Mouse (Mus musculus): ENCODE results near the gene Klhl6. TPM values are rescaled to one million over a fixed set of nuclear protein-coding genes. Genes with fewer than 3 reads are reported as not detected.

The Klhl6 gene
- polyA plus RNA-seq, 1 experiment from 2014 or later: 11.1 TPM

- no peak overlapping the region for H3K27ac ChIP-seq (replicated peaks)
- no peaks in the 10 kb centered on the region for H3K27me3 ChIP-seq
- no peak overlapping the region for H3K4me2 ChIP-seq
- no peaks in the 10 kb centered on the region for H3K4me1 ChIP-seq (replicated peaks)
- ATAC-seq (ENCODE audit: insufficient read depth): no peak
- no peaks in the 10 kb centered on the region for H3K36me3 ChIP-seq (replicated peaks)
- H3K9me3 ChIP-seq (replicated peaks): no peaks in the 10 kb centered on the region
- H3K4me3 ChIP-seq (replicated peaks): no peak overlapping the region
- no peak overlapping the region for H3K9ac ChIP-seq
Observed at GRCm38 (mm10) chr16:19920823-19921222, 62.0 kb downstream of the Klhl6 start.

- no peaks in the 10 kb centered on the region for H3K9me3 ChIP-seq (replicated peaks)
- H3K4me3 ChIP-seq (replicated peaks): no peak overlapping the region
- H3K27ac ChIP-seq (replicated peaks): no peak overlapping the region
- no peaks in the 10 kb centered on the region for H3K4me1 ChIP-seq (replicated peaks)
- no peak overlapping the region for H3K9ac ChIP-seq
- no peak for ATAC-seq (ENCODE audit: insufficient read depth)
- no peaks in the 10 kb centered on the region for H3K36me3 ChIP-seq (replicated peaks)
- 70% methylated on average over 1 of the region's 1 CpGs for WGBS (ENCODE audit: insufficient replicate concordance)
- H3K4me2 ChIP-seq: no peak overlapping the region
- H3K27me3 ChIP-seq: no peaks in the 10 kb centered on the region
Observed at GRCm38 (mm10) chr16:19918286-19918685, 64.6 kb downstream of the Klhl6 start.

GRCm38 (mm10) chr16:19912582-19912981 lies 70.3 kb downstream of the Klhl6 start:
- Histone ChIP-seq H3K4me3 (replicated peaks) (no peak overlapping the region), H3K9ac (no peak overlapping the region), H3K27me3 (no peaks in the 10 kb centered on the region), H3K9me3 (replicated peaks) (no peaks in the 10 kb centered on the region), H3K4me2 (no peak overlapping the region), H3K27ac (replicated peaks) (no peak overlapping the region), H3K36me3 (replicated peaks) (no peaks in the 10 kb centered on the region), H3K4me1 (replicated peaks) (no peaks in the 10 kb centered on the region)
- 41% methylated on average over 2 of the region's 2 CpGs for WGBS (ENCODE audit: insufficient replicate concordance)
- ATAC-seq (ENCODE audit: insufficient read depth): no peak

- WGBS (ENCODE audit: insufficient replicate concordance): 39% methylated on average over 3 of the region's 3 CpGs
- no peak for ATAC-seq (ENCODE audit: insufficient read depth)
- H3K9me3 ChIP-seq (replicated peaks): no peaks in the 10 kb centered on the region
Observed at GRCm38 (mm10) chr16:19908291-19908690, 74.5 kb downstream of the Klhl6 start.

GRCm38 (mm10) chr16:19907103-19907502 lies 75.7 kb downstream of the Klhl6 start:
- no peaks in the 10 kb centered on the region for H3K36me3 ChIP-seq (replicated peaks)
- no peaks in the 10 kb centered on the region for H3K9me3 ChIP-seq (replicated peaks)
- WGBS (ENCODE audit: insufficient replicate concordance): 19% methylated on average over 2 of the region's 2 CpGs
- no peak overlapping the region for H3K9ac ChIP-seq
- H3K4me3 ChIP-seq (replicated peaks): no peak overlapping the region
- H3K4me2 ChIP-seq: no peak overlapping the region
- H3K27me3 ChIP-seq: no peaks in the 10 kb centered on the region
- no peak for ATAC-seq (ENCODE audit: insufficient read depth)
- H3K27ac ChIP-seq (replicated peaks): no peak overlapping the region
- H3K4me1 ChIP-seq (replicated peaks): no peaks in the 10 kb centered on the region; the same call in 1 of the 2 replicates

More at GRCm38 (mm10) chr16:19908291-19908690, 74.5 kb downstream of the Klhl6 start:
- H3K4me1 ChIP-seq (replicated peaks): no peaks in the 10 kb centered on the region; the same call in 1 of the 2 replicates
- H3K27ac ChIP-seq (replicated peaks): no peak overlapping the region
- no peak overlapping the region for H3K4me2 ChIP-seq
- no peaks in the 10 kb centered on the region for H3K27me3 ChIP-seq
- no peak overlapping the region for H3K9ac ChIP-seq
- H3K36me3 ChIP-seq (replicated peaks): no peaks in the 10 kb centered on the region
- H3K4me3 ChIP-seq (replicated peaks): no peak overlapping the region

GRCm38 (mm10) chr16:19904734-19905479 lies 77.9 kb downstream of the Klhl6 start:
- H3K4me1 ChIP-seq (replicated peaks): no peaks in the 10 kb centered on the region; the same call in 1 of the 2 replicates
- no peaks in the 10 kb centered on the region for H3K36me3 ChIP-seq (replicated peaks)
- WGBS (ENCODE audit: insufficient replicate concordance): 46% methylated on average over 2 of the region's 2 CpGs
- H3K9ac ChIP-seq: no peak overlapping the region
- ATAC-seq (ENCODE audit: insufficient read depth): 0 out of 2 replicates have a peak, but pooled peaks have one; percentile 47
- no peak overlapping the region for H3K4me3 ChIP-seq (replicated peaks)
- H3K27me3 ChIP-seq: no peaks in the 10 kb centered on the region
- no peak overlapping the region for H3K4me2 ChIP-seq
- H3K27ac ChIP-seq (replicated peaks): no peak overlapping the region
- no peaks in the 10 kb centered on the region for H3K9me3 ChIP-seq (replicated peaks)

- ATAC-seq (ENCODE audit: insufficient read depth): no peak
- H3K27me3 ChIP-seq: no peaks in the 10 kb centered on the region
- H3K4me1 ChIP-seq (replicated peaks): no peaks in the 10 kb centered on the region; the same call in 1 of the 2 replicates
- H3K4me2 ChIP-seq: no peak overlapping the region
- no peak overlapping the region for H3K4me3 ChIP-seq (replicated peaks)
- 68% methylated on average over 1 of the region's 1 CpGs for WGBS (ENCODE audit: insufficient replicate concordance)
- no peak overlapping the region for H3K9ac ChIP-seq
- no peaks in the 10 kb centered on the region for H3K36me3 ChIP-seq (replicated peaks)
- no peak overlapping the region for H3K27ac ChIP-seq (replicated peaks)
- H3K9me3 ChIP-seq (replicated peaks): no peaks in the 10 kb centered on the region
Observed at GRCm38 (mm10) chr16:19903792-19904191, 79.0 kb downstream of the Klhl6 start.

Other genes starting within 250 kb of the Klhl6 start
- gene B3gnt5, start 222.8 kb downstream of the Klhl6 start, polyA plus RNA-seq (2015; fragmentation: Nextera tagmentation; extraction: Ambion mirVana): 0.37 and 0.59 TPM in 2 replicates
- gene Klhl24, start 114.5 kb upstream of the Klhl6 start, polyA plus RNA-seq (2015; fragmentation: Nextera tagmentation; extraction: Ambion mirVana): 5.5 and 6.2 TPM in 2 replicates
- 4.7 and 5.1 TPM in 2 replicates for gene Yeats2, start 158.0 kb upstream of the Klhl6 start, polyA plus RNA-seq (2015; fragmentation: Nextera tagmentation; extraction: Ambion mirVana)